Mouse (Mus musculus) G1E (cell line): Measurements from ENCODE around the gene Sox8. TPM values are rescaled to one million over a fixed set of nuclear protein-coding genes. Genes with fewer than 3 reads are reported as not detected.
A peak's percentile ranks its signal among the peaks of the same experiment; 100 is the strongest.

Experiments
- ATAC-seq: 2 replicates; pipeline ENCODE4 v1.8.0; 2016; ENCODE audit warnings: mild to moderate bottlenecking; ENCODE audit not compliant: insufficient number of reproducible peaks, poor library complexity, low FRiP score, severe bottlenecking; ENCODE audit errors: extremely low read depth
- DNase-seq: peaks from one replicate; pipeline ENCODE4 v3.0.0; 2012; ENCODE audit warnings: low spot score
- H3K27me3 ChIP-seq: 2 replicates; pipeline ENCODE4 v1.6.1; 2012; ENCODE audit warnings: mild to moderate bottlenecking, low read length, inconsistent platforms; ENCODE audit not compliant: insufficient read depth
- H3K36me3 ChIP-seq: replicated peaks from 2 replicates; pipeline ENCODE3; 2012; ENCODE audit warnings: mild to moderate bottlenecking, inconsistent platforms
- H3K4me1 ChIP-seq: 2 replicates; pipeline ENCODE4 v1.6.1; 2012; ENCODE audit warnings: low read depth, low read length, inconsistent platforms, mixed read lengths; ENCODE audit not compliant: insufficient read depth
- H3K4me3 ChIP-seq: 2 replicates; pipeline ENCODE4 v1.5.1; 2012; ENCODE audit warnings: low read depth, mild to moderate bottlenecking, inconsistent platforms, low read length, moderate library complexity, mixed read lengths
- H3K9me3 ChIP-seq: replicated peaks from 2 replicates; pipeline ENCODE4 v1.6.1; 2012; ENCODE audit warnings: inconsistent platforms
- CTCF ChIP-seq: IDR thresholded peaks from 2 replicates; pipeline ENCODE4 v1.5.1; 2012; ENCODE audit warnings: low read depth, low read length, inconsistent platforms, mixed read lengths
- GATA1 ChIP-seq: IDR thresholded peaks from 2 replicates; pipeline ENCODE4 v1.6.1; 2012; ENCODE audit warnings: borderline replicate concordance, low read length, inconsistent platforms, mixed read lengths
- GATA2 ChIP-seq: IDR thresholded peaks from 2 replicates; pipeline ENCODE4 v1.6.1; 2012; ENCODE audit warnings: low read depth, low read length, inconsistent platforms, borderline replicate concordance
- POLR2AphosphoS5 ChIP-seq: IDR thresholded peaks from 2 replicates; pipeline ENCODE4 v1.6.1; 2012; ENCODE audit warnings: low read depth, low read length, inconsistent platforms; ENCODE audit not compliant: insufficient replicate concordance
- TAL1 ChIP-seq: conservative IDR thresholded peaks from 2 replicates; pipeline ENCODE4 v1.6.1; 2012; ENCODE audit warnings: low read depth, low read length, inconsistent platforms, mixed read lengths
- polyA plus RNA-seq: library from polyadenylated mRNA; stranded (reverse); fragments of >175 nt; gene quantifications from 2 replicates; pipeline ENCODE4 v1.2.3, GENCODE M21; 2012
- total RNA-seq, 2 experiments: library from RNA; stranded (forward) in 1 of 2; stranded (reverse) in 1 of 2; fragments of 200-1000 nt in 1 of 2; fragments of >200 nt in 1 of 2; fragmentation: Nextera tagmentation in 1 of 2; gene quantifications; 2 replicates each; pipeline ENCODE4 v1.2.3; 2014 to 2017

The Sox8 gene
- not detected in 2 replicates for total RNA-seq (2014; fragmentation: Nextera tagmentation)
- total RNA-seq (2017): 0.11 TPM in 1 of 2 replicates, not detected in the other
- polyA plus RNA-seq: not detected in 2 replicates

DNA sequence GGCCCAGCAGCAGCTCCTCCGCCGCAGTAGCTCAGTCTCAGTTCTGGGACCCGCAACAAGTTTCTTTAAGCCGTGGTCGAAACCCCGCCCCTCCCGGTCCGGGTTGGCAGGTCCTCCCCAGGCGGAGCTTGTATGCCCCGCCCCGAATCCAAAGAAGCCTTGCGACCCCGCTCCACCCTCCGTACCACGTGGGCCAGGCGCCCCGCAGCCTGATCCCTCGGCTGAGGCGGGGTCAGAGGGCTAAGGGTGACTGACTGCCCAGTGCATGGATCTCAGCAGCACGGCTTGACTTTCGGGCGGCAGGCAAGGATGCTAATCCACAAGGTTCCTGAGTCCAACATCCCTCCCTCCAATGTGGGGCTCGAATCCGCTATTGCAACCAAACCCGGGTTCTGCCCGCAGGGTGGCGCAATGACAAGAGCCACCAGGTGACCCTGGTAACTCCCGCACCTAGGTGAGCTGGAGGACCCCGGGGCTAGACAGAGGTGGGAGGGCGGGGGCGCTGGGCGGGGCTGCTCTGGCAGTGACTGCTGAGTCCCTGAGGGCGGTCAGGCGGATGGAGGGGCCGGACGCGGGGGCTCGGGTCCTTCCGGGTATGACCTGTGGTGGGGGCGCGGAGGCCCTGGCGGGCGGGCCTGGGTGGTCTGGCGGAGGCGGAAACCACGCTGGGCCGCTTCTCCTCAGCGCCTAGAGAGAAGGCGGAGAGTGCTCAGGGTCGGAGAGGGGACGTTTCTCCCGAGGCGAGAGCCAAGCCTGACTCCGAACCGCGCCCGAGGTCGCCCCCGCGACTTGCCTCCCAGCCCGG lies at the start of gene Sox8:
Sox8 (minus strand) TSS at position 39 of the 805 bp plus-strand sequence.
- peaks cover 85% of the 10 kb centered on the region for H3K27me3 ChIP-seq
- DNase-seq (no peak), ATAC-seq (no peak)
- no peak for TF ChIP-seq POLR2AphosphoS5
- TF ChIP-seq TAL1: no peak
- TF ChIP-seq GATA1: no peak
- no peak for TF ChIP-seq CTCF
- TF ChIP-seq GATA2: no peak
- peak within 1 kb of the TSS; percentile 14; the same call in 1 of the 2 replicates for H3K4me3 ChIP-seq
- H3K36me3 ChIP-seq: no peaks in the 10 kb centered on the region
- peaks cover 13% of the 10 kb centered on the region for H3K4me1 ChIP-seq
- H3K9me3 ChIP-seq: no peaks in the 10 kb centered on the region

- no peak for TF ChIP-seq GATA2
- no peak for TF ChIP-seq GATA1
- TF ChIP-seq CTCF: no peak
- TF ChIP-seq POLR2AphosphoS5: no peak
- TF ChIP-seq TAL1: no peak
- H3K4me1 ChIP-seq: 0 out of 2 replicates have a peak, but pooled peaks cover 3% of the 10 kb centered on the region
- no peaks in the 10 kb centered on the region for H3K27me3 ChIP-seq
- peaks cover 63% of the 10 kb centered on the region for H3K36me3 ChIP-seq
- ATAC-seq (no peak), DNase-seq (no peak)
- no peaks in the 10 kb centered on the region for H3K9me3 ChIP-seq
- no peak overlapping the region for H3K4me3 ChIP-seq
These were observed 48.1 kb upstream of the Sox8 start for GRCm38 (mm10) chr17:25618508-25619056.

DNA sequence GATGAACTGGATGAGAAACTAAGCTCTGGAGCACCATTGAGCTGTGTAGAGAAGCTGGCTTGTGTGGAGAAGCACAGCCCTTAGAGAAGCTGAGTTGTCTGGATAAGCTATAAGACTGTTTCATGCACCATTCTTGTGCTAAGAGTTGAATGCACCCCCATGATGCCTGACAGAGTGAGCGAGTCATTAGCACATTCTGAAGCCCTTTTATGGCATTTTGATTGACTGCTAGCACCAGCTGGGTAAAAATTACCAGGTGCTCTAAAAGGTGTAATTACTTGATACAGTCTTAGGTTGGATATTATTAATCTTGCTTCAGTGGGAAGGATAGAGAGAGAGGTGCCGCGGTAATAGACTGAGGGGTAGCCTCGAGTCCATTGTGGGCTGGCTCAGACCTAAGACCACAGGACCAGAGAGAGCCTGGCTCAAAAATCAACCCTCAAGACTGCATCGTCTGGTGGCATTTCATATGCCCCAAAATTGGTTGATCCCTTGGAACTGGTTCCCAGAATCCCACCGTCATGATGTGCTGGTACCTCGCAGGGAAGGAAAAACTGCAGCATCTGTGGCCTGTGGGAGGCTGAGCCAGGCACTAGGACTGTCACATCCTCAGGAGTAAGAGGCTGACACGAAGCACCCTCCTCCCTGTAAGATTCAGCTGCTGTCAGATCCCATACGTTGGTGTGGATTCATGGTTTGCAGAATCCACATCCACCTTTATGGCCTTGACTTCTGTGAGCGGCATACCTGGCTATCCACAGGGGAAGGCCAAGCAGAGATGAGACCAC lies 44.4 kb upstream of the Sox8 start:
- TF ChIP-seq GATA1 (no peak), CTCF (no peak), GATA2 (no peak), TAL1 (no peak), POLR2AphosphoS5 (no peak)
- no peak overlapping the region for H3K4me3 ChIP-seq
- H3K27me3 ChIP-seq: no peaks in the 10 kb centered on the region
- H3K9me3 ChIP-seq: no peaks in the 10 kb centered on the region
- ATAC-seq: no peak
- H3K36me3 ChIP-seq: peaks cover 92% of the 10 kb centered on the region
- H3K4me1 ChIP-seq: 0 out of 2 replicates have a peak, but pooled peaks cover 3% of the 10 kb centered on the region
- no peak for DNase-seq

DNA sequence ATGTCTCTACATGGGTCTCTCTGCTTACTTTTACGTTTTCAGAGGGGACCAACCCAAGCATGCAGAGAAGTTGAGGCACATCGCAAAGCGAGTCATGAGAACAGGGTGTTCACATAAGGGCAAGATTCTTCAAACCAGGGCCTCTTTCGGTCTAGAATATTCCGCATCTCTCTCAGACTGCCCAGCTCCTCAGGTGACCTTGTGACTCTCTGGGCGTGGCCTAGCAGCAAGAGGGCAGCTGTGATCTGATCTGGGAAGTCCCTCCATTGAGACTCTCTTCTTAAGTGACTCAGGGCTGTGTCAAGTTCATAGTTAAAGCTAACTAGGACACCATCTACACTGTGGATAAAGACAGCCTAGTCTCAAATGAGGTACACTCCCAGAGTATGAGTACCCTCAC lies 42.8 kb upstream of the Sox8 start:
- no peak overlapping the region for H3K4me3 ChIP-seq

DNA sequence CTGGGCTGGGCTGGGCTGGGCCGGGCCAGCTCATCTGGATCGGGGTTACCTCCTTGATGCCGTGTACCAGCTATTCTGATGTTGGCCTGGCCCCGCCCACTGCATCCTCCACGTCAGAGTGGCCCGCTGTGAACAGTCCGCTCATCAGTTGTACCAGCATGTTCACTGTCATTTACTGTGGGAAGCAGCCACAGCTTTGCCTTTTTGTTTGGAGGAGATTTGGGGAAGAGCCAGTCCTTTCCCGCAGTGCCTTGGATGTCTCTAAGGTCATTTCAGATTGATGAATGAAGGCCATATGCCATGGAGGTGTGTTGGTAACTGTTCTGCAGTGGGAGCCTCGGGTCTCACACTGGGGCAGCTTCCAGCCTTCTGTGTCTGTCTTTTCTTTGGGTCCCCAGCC lies 42.1 kb upstream of the Sox8 start:
- ATAC-seq: no peak
- no peak for DNase-seq
- Histone ChIP-seq H3K27me3 (no peaks in the 10 kb centered on the region), H3K4me1 (0 out of 2 replicates have a peak, but pooled peaks cover 3% of the 10 kb centered on the region), H3K36me3 (peaks cover 98% of the 10 kb centered on the region), H3K4me3 (no peak overlapping the region), H3K9me3 (no peaks in the 10 kb centered on the region)
- TF ChIP-seq POLR2AphosphoS5 (no peak), GATA1 (no peak)

More for the DNA sequence above, 42.8 kb upstream of the Sox8 start:
- no peaks in the 10 kb centered on the region for H3K9me3 ChIP-seq
- H3K4me1 ChIP-seq: 0 out of 2 replicates have a peak, but pooled peaks cover 3% of the 10 kb centered on the region
- TF ChIP-seq POLR2AphosphoS5 (no peak), TAL1 (no peak), GATA1 (no peak), GATA2 (no peak), CTCF (no peak)
- H3K27me3 ChIP-seq: no peaks in the 10 kb centered on the region
- DNase-seq (no peak), ATAC-seq (no peak)
- H3K36me3 ChIP-seq: peaks cover 96% of the 10 kb centered on the region

GRCm38 (mm10) chr17:25610151-25610550 lies 39.7 kb upstream of the Sox8 start:
- ATAC-seq: no peak
- TF ChIP-seq CTCF: no peak
- no peak for TF ChIP-seq POLR2AphosphoS5
- no peak for TF ChIP-seq GATA2
- no peak for TF ChIP-seq TAL1
- TF ChIP-seq GATA1: no peak
- no peak for DNase-seq
- Histone ChIP-seq H3K27me3 (no peaks in the 10 kb centered on the region), H3K4me1 (no peaks in the 10 kb centered on the region), H3K9me3 (no peaks in the 10 kb centered on the region), H3K36me3 (peaks cover 92% of the 10 kb centered on the region), H3K4me3 (no peak overlapping the region)
